Mouse (Mus musculus): ENCODE measurements around the gene 5730596B20Rik. TPM values are rescaled to one million over a fixed set of nuclear protein-coding genes. Genes with fewer than 3 reads are reported as not detected.

Gene 5730596B20Rik
- total RNA-seq, 2 experiments from 2014 or later = not detected

DNA sequence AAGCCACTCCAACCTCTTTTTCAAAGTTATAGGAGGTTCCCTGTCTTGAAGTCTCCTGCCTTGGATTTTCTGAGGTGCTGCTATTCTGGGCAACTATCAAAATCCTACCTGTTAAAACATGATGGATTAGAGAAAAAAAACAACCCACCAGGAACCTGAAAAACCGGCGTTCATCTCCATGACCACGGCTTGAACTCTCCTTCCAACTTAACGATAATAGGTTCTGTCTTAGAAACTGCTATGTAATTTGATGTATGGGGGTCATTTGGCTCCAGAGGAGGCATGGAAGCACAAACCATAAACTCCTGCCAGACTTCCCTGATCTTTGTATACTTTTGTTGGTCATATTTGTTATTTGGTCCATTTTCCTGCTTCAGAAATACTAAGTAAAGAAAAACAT is 3.6 kb upstream of the 5730596B20Rik start:
- ATAC-seq (replicated peaks; ENCODE audit: poor library complexity) = no peak

- ATAC-seq (replicated peaks; ENCODE audit: poor library complexity) = no peak
Measured at GRCm38 (mm10) chr6:52174968-52175751, 2.1 kb upstream of the 5730596B20Rik start.

- no peak for ATAC-seq (replicated peaks; ENCODE audit: poor library complexity)
Measured at GRCm38 (mm10) chr6:52175864-52176263, 1.4 kb upstream of the 5730596B20Rik start.

DNA sequence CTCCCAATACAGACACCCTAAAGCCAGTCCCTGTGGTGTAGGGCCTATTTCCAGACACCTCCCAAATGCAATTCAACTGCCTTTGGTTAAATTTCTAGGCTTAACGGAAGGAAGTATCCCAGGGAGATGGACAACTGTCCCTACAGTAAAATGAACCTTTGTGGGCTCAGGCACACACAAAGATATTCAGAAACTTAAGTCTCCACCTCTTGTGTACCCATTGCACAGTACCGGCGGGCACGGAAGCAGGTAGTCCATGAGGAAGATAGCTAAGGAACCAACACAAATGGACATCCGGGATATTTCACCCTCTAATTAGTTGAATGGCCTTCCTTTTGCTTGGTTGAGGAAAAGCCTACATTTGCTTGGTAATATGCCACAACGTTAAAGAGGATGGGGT is 907 bp upstream of the 5730596B20Rik start:
- ATAC-seq (replicated peaks; ENCODE audit: poor library complexity) = no peak

DNA sequence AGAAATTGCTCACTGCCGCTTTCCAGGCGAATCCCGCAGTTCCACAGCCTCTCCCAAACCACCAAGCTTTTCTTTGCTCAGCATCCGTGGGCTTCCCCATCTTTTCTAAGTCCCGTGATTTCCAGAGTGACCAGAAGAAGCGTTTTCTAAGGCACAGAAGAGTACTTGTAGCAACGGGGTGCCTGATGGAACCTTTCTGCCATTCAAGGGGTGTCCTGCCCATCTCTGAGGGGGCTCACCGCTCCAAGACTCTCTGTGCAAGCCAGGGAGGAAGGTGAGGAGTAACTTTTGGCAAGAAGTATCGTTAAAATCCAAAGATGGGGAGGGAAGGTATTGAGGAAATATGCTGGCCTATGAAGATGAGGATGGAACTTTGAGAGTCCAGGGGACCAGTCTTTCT is 508 bp downstream of the 5730596B20Rik start:
- ATAC-seq (replicated peaks; ENCODE audit: poor library complexity) = no peak

DNA sequence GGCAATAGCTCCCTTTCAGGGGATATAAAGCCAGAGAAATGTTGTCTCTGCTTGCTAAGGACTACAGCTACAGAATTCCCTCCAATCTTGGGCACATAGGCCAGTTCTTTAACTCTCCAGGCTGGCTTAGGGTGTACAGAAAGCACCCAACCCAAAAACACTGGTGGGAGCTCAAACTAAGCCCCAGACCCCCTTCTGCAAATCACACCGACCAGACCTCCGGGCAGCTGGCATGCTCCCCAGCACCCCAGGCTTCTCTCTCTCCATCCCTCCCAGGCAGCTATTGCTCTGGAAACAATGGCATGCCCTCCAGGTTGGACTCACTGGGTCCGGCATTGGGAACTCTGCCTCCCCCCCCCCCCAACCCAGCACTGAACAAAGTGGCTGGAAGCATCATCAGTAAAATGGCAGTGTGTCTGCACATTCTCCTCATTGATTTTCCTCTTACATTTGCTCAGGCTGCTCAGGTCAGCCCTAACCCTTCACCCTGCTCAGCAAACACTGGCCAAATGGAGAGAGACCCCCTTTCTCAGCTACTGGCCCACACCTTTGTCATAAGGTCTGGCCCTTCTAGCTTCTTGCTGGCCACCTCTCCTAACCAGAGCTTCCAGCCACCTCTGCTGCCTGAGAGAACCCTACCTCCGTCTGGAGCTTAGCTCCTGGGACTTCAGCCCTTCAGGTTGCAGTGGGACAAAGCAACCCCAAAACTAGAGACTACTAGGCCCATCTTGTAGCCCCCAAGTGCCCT is 1.8 kb downstream of the 5730596B20Rik start:
- no peak for ATAC-seq (replicated peaks; ENCODE audit: poor library complexity)

GRCm38 (mm10) chr6:52179690-52180089 is 2.4 kb downstream of the 5730596B20Rik start:
- ATAC-seq (replicated peaks; ENCODE audit: poor library complexity) = no peak

GRCm38 (mm10) chr6:52180213-52180710 is 3.0 kb downstream of the 5730596B20Rik start:
- no peak for ATAC-seq (replicated peaks; ENCODE audit: poor library complexity)

DNA sequence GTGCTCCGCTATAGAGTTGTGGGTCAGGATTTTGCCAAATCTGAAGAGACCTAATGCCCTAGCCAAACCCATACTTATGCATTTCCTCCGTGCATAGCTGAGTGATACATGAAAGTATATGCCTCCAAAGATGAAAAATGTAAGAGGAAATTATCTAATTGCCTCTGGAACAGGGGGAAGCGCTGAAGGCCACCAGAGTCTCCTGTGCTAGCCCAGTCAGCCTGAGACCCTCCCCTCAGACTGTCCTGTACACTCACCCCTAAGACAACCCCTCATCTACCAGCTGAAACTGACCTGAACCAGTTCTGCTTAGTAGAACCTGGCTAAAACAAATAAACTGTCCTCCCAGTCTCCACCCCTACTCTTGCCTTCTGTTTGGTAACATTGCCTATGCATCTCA is 3.4 kb downstream of the 5730596B20Rik start:
- no peak for ATAC-seq (replicated peaks; ENCODE audit: poor library complexity)

- no peak for ATAC-seq (replicated peaks; ENCODE audit: poor library complexity)
Measured at GRCm38 (mm10) chr6:52182030-52182429, 4.7 kb downstream of the 5730596B20Rik start.

DNA sequence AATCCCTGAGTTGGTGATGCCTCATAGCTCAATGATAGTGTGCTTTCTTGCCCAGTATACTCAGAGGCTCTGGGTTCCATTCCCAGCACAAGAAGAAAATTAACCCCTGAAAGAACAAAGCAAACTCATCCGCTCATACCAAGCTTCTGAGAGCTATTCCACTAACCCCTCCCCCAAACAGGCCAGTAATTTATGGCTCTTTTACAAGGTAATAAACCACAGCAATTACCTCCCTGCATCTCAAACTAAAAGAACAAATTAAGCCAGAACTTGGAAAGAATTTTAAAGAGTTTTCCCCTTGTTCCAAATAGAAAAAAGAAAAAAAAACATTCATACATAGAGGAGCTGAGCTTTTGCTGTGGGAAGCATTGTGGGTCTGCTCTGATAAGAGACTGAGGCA is 5.5 kb downstream of the 5730596B20Rik start:
- no peak for ATAC-seq (replicated peaks; ENCODE audit: poor library complexity)

GRCm38 (mm10) chr6:52183311-52184080 is 6.2 kb downstream of the 5730596B20Rik start:
- ATAC-seq (replicated peaks; ENCODE audit: poor library complexity) = no peak

- no peak for ATAC-seq (replicated peaks; ENCODE audit: poor library complexity)
Measured at GRCm38 (mm10) chr6:52184668-52185067, 7.4 kb downstream of the 5730596B20Rik start.

GRCm38 (mm10) chr6:52185222-52185621 is 7.9 kb downstream of the 5730596B20Rik start:
- no peak for ATAC-seq (replicated peaks; ENCODE audit: poor library complexity)

DNA sequence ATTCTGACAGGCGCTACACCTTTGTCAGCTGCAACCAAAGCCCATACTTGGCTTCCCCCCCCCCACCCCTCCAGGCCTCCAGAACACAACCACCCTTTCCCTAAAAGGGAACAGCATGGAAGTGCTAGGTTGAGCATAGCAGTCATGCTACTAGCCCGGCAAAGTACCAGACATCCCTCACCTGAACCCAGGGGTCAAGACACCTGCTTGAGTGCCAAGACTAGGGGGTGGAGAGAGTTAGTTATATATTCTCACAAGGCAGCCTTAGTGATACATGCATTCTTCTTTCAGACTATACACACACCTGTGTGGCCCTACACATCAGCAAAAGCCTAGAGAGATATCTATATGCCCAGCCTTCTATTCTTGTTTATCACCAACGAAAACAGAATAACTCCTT is 8.5 kb downstream of the 5730596B20Rik start:
- no peak for ATAC-seq (replicated peaks; ENCODE audit: poor library complexity)

DNA sequence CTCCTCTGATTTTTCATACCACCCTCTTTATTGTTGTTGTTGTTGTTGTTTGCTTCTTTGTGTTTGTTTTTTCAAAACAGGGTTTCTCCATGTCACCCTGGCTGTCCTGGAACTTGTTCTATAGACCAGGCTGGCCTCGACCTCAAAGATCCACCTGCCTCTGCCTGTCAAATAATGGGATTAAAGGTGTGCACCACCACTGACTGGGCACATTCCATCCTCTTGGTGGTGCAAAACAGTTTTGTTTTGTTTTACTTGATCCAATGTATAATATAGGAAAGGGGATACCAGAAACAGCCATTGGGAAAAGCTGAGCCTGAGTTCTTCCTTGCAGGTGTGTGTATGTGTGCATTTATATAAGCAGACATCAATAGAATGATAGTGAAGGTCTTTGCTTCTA is 9.2 kb downstream of the 5730596B20Rik start:
- ATAC-seq (replicated peaks; ENCODE audit: poor library complexity) = no peak

GRCm38 (mm10) chr6:52189172-52189591 is 11.9 kb downstream of the 5730596B20Rik start:
- no peak for ATAC-seq (replicated peaks; ENCODE audit: poor library complexity)

- no peak for ATAC-seq (replicated peaks; ENCODE audit: poor library complexity)
Measured at GRCm38 (mm10) chr6:52189909-52190308, 12.6 kb downstream of the 5730596B20Rik start.

GRCm38 (mm10) chr6:52190410-52190809 is 13.1 kb downstream of the 5730596B20Rik start:
- ATAC-seq (replicated peaks; ENCODE audit: poor library complexity) = no peak

- ATAC-seq (replicated peaks; ENCODE audit: poor library complexity) = no peak
Measured at GRCm38 (mm10) chr6:52190906-52191810, 13.9 kb downstream of the 5730596B20Rik start, which contains the start of gene Hoxa4. Gene Hoxa4, minus strand, starts transcription at chr6:52191753.
